Mouse (Mus musculus) brain, embryonic 14.5 days (tissue): ENCODE measurements at regions not wholly inside any gene's neighbourhood (a gene's known extent, or its start where the extent isn't known, plus 50 kb on each side); places are given as distances from the start of the nearest gene placed in this dataset.

Experiments used
- CTCF ChIP-seq: fragments of 200-500 bp; IDR thresholded peaks from 2 replicates; pipeline ENCODE4 v1.5.1; 2012; ENCODE audit warnings: inconsistent platforms, mild to moderate bottlenecking, moderate library complexity, borderline replicate concordance; ENCODE audit not compliant: insufficient read depth, insufficient read length; ENCODE audit errors: extremely low read depth
- POLR2A ChIP-seq: fragments of 200-500 bp; IDR thresholded peaks from 2 replicates; pipeline ENCODE4 v1.6.1; 2012; ENCODE audit warnings: mild to moderate bottlenecking, inconsistent platforms, borderline replicate concordance; ENCODE audit not compliant: poor library complexity, insufficient read depth, insufficient read length, severe bottlenecking; ENCODE audit errors: extremely low read depth

- no peak for TF ChIP-seq CTCF
- TF ChIP-seq POLR2A: no peak
Observed at GRCm38 (mm10) chr7:66528881-66529280, 101.6 kb upstream of the Aldh1a3 start.
